Mouse (Mus musculus) ES-E14 (cell line): ENCODE data around the gene Ahsg.

ENCODE experiments used
- HCFC1 ChIP-seq: IDR thresholded peaks from 2 replicates; pipeline ENCODE4 v1.6.1; 2012; ENCODE audit warnings: low read length, inconsistent platforms, borderline replicate concordance; ENCODE audit not compliant: insufficient read depth
- MAFK ChIP-seq: IDR thresholded peaks from 2 replicates; pipeline ENCODE4 v1.6.1; 2014; ENCODE audit warnings: mild to moderate bottlenecking, low read depth, low read length, inconsistent platforms; ENCODE audit not compliant: insufficient read depth
- ZNF384 ChIP-seq: IDR thresholded peaks from 2 replicates; pipeline ENCODE4 v1.6.1; 2012; ENCODE audit warnings: low read depth, low read length, inconsistent platforms

- TF ChIP-seq HCFC1: no peak
- no peak for TF ChIP-seq ZNF384
- TF ChIP-seq MAFK: no peak
Measured at GRCm38 (mm10) chr16:22872397-22872796, 18.7 kb upstream of the Ahsg start.
